Mouse (Mus musculus): ENCODE data around the gene B4galnt1. TPM values are rescaled to one million over a fixed set of nuclear protein-coding genes. Genes with fewer than 3 reads are reported as not detected.
A peak's percentile ranks its signal among the peaks of the same experiment; 100 is the strongest.

The B4galnt1 gene
- total and polyA plus RNA-seq, 3 experiments: 0.98 to 17.5 (median 2.3) TPM

- Histone ChIP-seq H3K9me3 (replicated peaks; ENCODE audit: low read length) (no peaks in the 10 kb centered on the region), H3K79me2 (replicated peaks; ENCODE audit: control insufficient read depth, extremely low read depth, insufficient read depth, poor library complexity, severe bottlenecking) (peaks cover 7% of the 10 kb centered on the region; the same call in 1 of the 2 replicates), H3K27me3 (replicated peaks) (no peaks in the 10 kb centered on the region), H3K27ac (ENCODE audit: insufficient read depth, low read depth) (no peak overlapping the region; the same call in 1 of the 2 replicates), H3K36me3 (replicated peaks in 1 of 2; ENCODE audit: control insufficient read depth in 1 of 2, insufficient read depth in 1 of 2, low read length in 1 of 2) (peaks cover 16 to 20% of the 10 kb centered on the region in 2 experiments), H3K9ac (ENCODE audit: insufficient read depth, low read depth) (0 out of 2 replicates have a peak overlapping the region, but pooled peaks have one; percentile 24), H3K4me1 (ENCODE audit: control insufficient read depth in 1 of 2, insufficient read depth in 2 of 2) (peaks cover 7 to 43% of the 10 kb centered on the region in 2 experiments), H3K4me2 (ENCODE audit: insufficient read depth, low read depth, poor library complexity, severe bottlenecking) (peak overlapping the region; percentile 51), H3K4me3 (replicated peaks in 1 of 3; ENCODE audit: low read depth in 2 of 3, low read length in 2 of 3, poor library complexity in 1 of 3) (peak overlapping the region in 1 of 3 experiments; percentile 17)
- no peak for TF ChIP-seq JUN (IDR thresholded peaks at IDR 0.05; ENCODE audit: insufficient read depth, low read depth, low read length)
- TF ChIP-seq TBP (conservative IDR thresholded peaks at IDR 0.05; ENCODE audit: low read depth, low read length): 0 out of 2 replicates have a peak, but pooled peaks have one; percentile 40
- dilution Hi-C loops (cut with MboI; ENCODE audit: extremely low pct_ligation_motif_present, extremely low pct_unique_long_range_greater_than_20kb, low sequenced_read_pairs) (no loop called here), in situ Hi-C loops (cut with MboI; ENCODE audit: low pct_ligation_motif_present, low pct_unique_long_range_greater_than_20kb, low sequenced_read_pairs) (no loop called here)
- DNase-seq (ENCODE audit: extremely low read depth): peak; percentile 34
Measured at GRCm38 (mm10) chr10:127122784-127123435, 42.1 kb upstream of the B4galnt1 start.

- H3K4me1 ChIP-seq (ENCODE audit: control insufficient read depth in 1 of 2, insufficient read depth in 2 of 2): peaks cover 7 to 43% of the 10 kb centered on the region in 2 experiments
- TF ChIP-seq SMC3 (IDR thresholded peaks at IDR 0.05; ENCODE audit: low read depth, low read length): peak; percentile 24
- TF ChIP-seq POLR2AphosphoS2 (IDR thresholded peaks at IDR 0.05; ENCODE audit: low read depth, low read length): no peak
- peak; percentile 42 for TF ChIP-seq RAD21 (IDR thresholded peaks at IDR 0.05; ENCODE audit: low read depth, low read length)
- TF ChIP-seq CTCF (conservative IDR thresholded peaks at IDR 0.05 in 1 of 2, IDR thresholded peaks at IDR 0.05 in 1 of 2; ENCODE audit: low read depth in 2 of 2, low read length in 2 of 2): peak; percentile 69 to 72
- no peaks in the 10 kb centered on the region for H3K9me3 ChIP-seq (replicated peaks; ENCODE audit: low read length)
- peaks cover 11 to 15% of the 10 kb centered on the region in 2 experiments for H3K36me3 ChIP-seq (replicated peaks in 1 of 2; ENCODE audit: control insufficient read depth in 1 of 2, insufficient read depth in 1 of 2, low read length in 1 of 2)
- H3K27me3 ChIP-seq (replicated peaks): no peaks in the 10 kb centered on the region
- H3K4me3 ChIP-seq (replicated peaks in 1 of 3; ENCODE audit: low read depth in 2 of 3, low read length in 2 of 3, poor library complexity in 1 of 3): no peak overlapping the region
- in situ Hi-C loops (cut with MboI; ENCODE audit: low pct_ligation_motif_present, low pct_unique_long_range_greater_than_20kb, low sequenced_read_pairs): no loop called here
- dilution Hi-C loops (cut with MboI; ENCODE audit: extremely low pct_ligation_motif_present, extremely low pct_unique_long_range_greater_than_20kb, low sequenced_read_pairs): no loop called here
- peak; percentile 67 for DNase-seq (ENCODE audit: extremely low read depth)
- H3K79me2 ChIP-seq (replicated peaks; ENCODE audit: control insufficient read depth, extremely low read depth, insufficient read depth, poor library complexity, severe bottlenecking): peaks cover 7% of the 10 kb centered on the region; the same call in 1 of the 2 replicates
- H3K4me2 ChIP-seq (ENCODE audit: insufficient read depth, low read depth, poor library complexity, severe bottlenecking): peak overlapping the region; percentile 51; the same call in 1 of the 2 replicates
- H3K9ac ChIP-seq (ENCODE audit: insufficient read depth, low read depth): no peak overlapping the region
- H3K27ac ChIP-seq (ENCODE audit: insufficient read depth, low read depth): no peak overlapping the region
Measured at GRCm38 (mm10) chr10:127123436-127123805, 41.6 kb upstream of the B4galnt1 start.

GRCm38 (mm10) chr10:127125210-127126001 lies 39.6 kb upstream of the B4galnt1 start:
- dilution Hi-C loops (cut with MboI; ENCODE audit: extremely low pct_ligation_motif_present, extremely low pct_unique_long_range_greater_than_20kb, low sequenced_read_pairs) (no loop called here), in situ Hi-C loops (cut with MboI; ENCODE audit: low pct_ligation_motif_present, low pct_unique_long_range_greater_than_20kb, low sequenced_read_pairs) (loop anchor here (5.0 kb wide), 1 partner anchor 42 kb away; the partner anchor contains the start of gene B4galnt1)
- H3K9ac ChIP-seq (ENCODE audit: insufficient read depth, low read depth): no peak overlapping the region
- H3K4me3 ChIP-seq (replicated peaks in 1 of 3; ENCODE audit: low read depth in 2 of 3, low read length in 2 of 3, poor library complexity in 1 of 3): no peak overlapping the region
- no peaks in the 10 kb centered on the region for H3K9me3 ChIP-seq (replicated peaks; ENCODE audit: low read length)
- DNase-seq (ENCODE audit: extremely low read depth): peak; percentile 71
- H3K27ac ChIP-seq (ENCODE audit: insufficient read depth, low read depth): no peak overlapping the region
- H3K27me3 ChIP-seq (replicated peaks): no peaks in the 10 kb centered on the region
- no peak overlapping the region for H3K4me2 ChIP-seq (ENCODE audit: insufficient read depth, low read depth, poor library complexity, severe bottlenecking)
- TF ChIP-seq IRF4 (IDR thresholded peaks at IDR 0.05; ENCODE audit: low read depth, low read length): peak; percentile 25; the same call in 1 of the 2 replicates
- no peak for TF ChIP-seq SIN3A (IDR thresholded peaks at IDR 0.05; ENCODE audit: low read length)
- no peak for TF ChIP-seq GABPA (IDR thresholded peaks at IDR 0.05; ENCODE audit: insufficient replicate concordance, low read depth, low read length)
- TF ChIP-seq NRF1 (IDR thresholded peaks at IDR 0.05; ENCODE audit: low read depth, low read length): no peak
- TF ChIP-seq POLR2AphosphoS2 (IDR thresholded peaks at IDR 0.05; ENCODE audit: low read depth, low read length): no peak
- no peak for TF ChIP-seq USF2 (conservative IDR thresholded peaks at IDR 0.05; ENCODE audit: low read depth, low read length)
- TF ChIP-seq ETS1 (conservative IDR thresholded peaks at IDR 0.05; ENCODE audit: low read depth, low read length): no peak
- peak; percentile 34; the same call in 1 of the 2 replicates for TF ChIP-seq NELFE (IDR thresholded peaks at IDR 0.05; ENCODE audit: low read depth, low read length)
- TF ChIP-seq ZNF384 (IDR thresholded peaks at IDR 0.05; ENCODE audit: low read depth, low read length): peak; percentile 83
- TF ChIP-seq TCF12 (IDR thresholded peaks at IDR 0.05; ENCODE audit: low read depth, low read length): no peak
- no peak for TF ChIP-seq JUN (IDR thresholded peaks at IDR 0.05; ENCODE audit: insufficient read depth, low read depth, low read length)
- TF ChIP-seq MAFK (IDR thresholded peaks at IDR 0.05; ENCODE audit: insufficient replicate concordance, low read length): no peak
- peak; percentile 53 for TF ChIP-seq RAD21 (IDR thresholded peaks at IDR 0.05; ENCODE audit: low read depth, low read length)
- peak; percentile 23 to 99; a peak in 3 of 4 replicates for TF ChIP-seq CTCF (conservative IDR thresholded peaks at IDR 0.05 in 1 of 2, IDR thresholded peaks at IDR 0.05 in 1 of 2; ENCODE audit: low read depth in 2 of 2, low read length in 2 of 2)
- TF ChIP-seq SMC3 (IDR thresholded peaks at IDR 0.05; ENCODE audit: low read depth, low read length): peak; percentile 85
- TF ChIP-seq JUND (conservative IDR thresholded peaks at IDR 0.05; ENCODE audit: low read depth, low read length): no peak
- peaks cover 4% of the 10 kb centered on the region; the same call in 1 of the 2 replicates for H3K79me2 ChIP-seq (replicated peaks; ENCODE audit: control insufficient read depth, extremely low read depth, insufficient read depth, poor library complexity, severe bottlenecking)
- H3K4me1 ChIP-seq (ENCODE audit: control insufficient read depth in 1 of 2, insufficient read depth in 2 of 2): peaks cover 7 to 36% of the 10 kb centered on the region in 2 experiments
- H3K36me3 ChIP-seq (replicated peaks in 1 of 2; ENCODE audit: control insufficient read depth in 1 of 2, insufficient read depth in 1 of 2, low read length in 1 of 2): no peaks in the 10 kb centered on the region

Data from CH12.LX (cell line).